Mouse (Mus musculus) thymus, postnatal 36 days (tissue): ENCODE data around the gene Gpr171.
"Not testable (repeated sequence)": the region's sequence is repeated elsewhere in the genome, so short reads cannot be mapped to it uniquely, and the experiment has no call there.

ENCODE experiments used
- DNase-seq, 2 experiments: peaks; one replicate each; pipeline ENCODE4 v3.0.0; 2022; ENCODE audit warnings: mixed read lengths in 2 of 2

The Gpr171 gene

DNA sequence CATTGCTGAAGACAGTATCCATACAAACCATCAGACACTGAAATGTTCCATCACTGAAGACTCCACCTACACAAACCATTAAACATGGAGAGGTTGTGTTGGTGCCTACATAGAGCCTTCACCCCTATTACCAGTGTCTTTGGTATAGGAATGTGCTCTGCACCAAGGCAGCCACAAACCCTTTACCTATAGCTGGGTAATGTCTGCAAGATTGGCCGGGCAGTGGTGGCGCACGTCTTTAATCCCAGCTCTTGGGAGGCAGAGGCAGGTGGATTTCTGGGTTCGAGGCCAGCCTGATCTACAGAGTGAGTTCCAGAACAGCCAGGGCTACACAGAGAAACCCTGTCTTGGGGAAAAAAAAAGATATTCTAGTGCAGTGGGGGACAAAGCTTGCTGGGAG lies 11.7 kb upstream of the Gpr171 start:
- not testable (repeated sequence) for DNase-seq

DNA sequence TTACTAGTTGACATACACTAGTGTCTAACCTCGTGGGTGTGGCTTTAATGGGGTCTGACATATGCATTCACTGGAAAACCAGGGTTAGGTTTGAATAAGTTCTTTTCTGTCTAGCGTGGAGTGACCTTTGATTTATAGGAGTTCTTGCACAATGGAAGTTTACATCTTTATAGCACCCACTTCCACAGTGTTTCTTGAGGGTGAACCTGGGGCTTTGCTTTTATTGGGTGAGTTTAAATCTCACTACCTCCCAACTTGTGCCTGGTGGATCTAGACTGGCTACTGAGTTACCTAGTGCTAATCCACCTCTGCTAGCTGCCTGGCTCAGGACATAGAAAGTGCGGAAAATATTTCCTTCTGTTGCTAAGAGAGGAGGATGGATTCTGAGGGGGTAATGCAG lies 10.3 kb upstream of the Gpr171 start:
- DNase-seq = no peak

DNA sequence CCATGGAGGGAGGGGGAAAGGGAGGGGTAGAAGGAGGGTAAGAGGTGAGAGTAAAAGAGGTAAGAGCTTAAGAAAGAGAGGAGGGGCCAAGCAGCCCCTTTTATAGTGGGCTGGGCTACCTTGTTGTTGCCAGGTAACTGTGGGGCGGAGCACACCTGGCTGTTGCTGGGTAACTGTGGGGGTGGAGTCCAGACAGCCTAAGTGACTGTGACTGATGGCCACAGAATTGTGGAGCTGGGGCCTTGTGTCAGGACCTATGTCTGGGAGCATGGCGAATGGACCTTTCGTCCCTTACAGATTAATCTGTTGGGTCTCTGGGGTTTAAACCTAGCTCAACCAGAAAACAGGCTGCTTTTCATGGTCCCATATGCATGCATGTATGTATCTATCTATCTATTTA lies 8.2 kb upstream of the Gpr171 start:
- not testable (repeated sequence) for DNase-seq

DNA sequence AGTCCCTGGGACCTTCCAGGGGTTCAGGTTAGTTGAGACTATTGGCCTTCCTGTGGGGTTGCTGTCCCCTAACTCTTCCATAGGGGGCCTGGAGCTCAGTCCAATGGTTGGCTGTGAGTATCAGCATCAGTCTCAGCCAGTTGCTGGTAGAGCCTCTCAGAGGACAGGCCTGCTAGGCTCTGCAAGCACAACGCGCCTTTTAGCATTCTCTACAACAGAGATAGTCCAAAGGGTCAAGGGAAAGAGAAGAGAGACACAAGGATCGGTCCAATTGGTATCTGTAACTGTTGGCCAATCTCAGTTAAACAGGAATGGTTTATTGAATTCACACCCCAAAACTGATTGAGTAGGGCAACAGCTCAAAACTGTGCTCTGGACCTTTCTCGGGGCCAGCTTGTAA lies 5.8 kb upstream of the Gpr171 start:
- no peak for DNase-seq

DNA sequence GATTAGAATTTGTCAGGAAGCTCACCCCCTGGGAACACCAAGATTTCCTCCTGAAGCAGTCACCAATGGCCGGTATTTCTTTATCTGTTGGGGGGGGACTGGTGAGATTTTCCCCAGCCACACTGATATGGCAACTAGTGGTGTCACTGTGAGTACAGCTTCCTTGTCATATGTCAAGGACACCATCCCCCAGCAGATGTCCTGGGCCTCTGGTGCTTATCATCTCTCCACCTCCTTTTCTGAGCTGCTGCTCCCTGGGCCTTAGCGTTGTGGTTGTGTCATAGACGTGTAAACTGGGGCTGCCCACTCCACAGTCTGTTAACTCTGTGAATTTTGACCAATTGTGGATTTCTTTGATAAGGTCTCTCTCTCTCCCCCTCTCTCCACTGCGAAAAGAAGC lies 2.8 kb upstream of the Gpr171 start:
- no peak for DNase-seq

DNA sequence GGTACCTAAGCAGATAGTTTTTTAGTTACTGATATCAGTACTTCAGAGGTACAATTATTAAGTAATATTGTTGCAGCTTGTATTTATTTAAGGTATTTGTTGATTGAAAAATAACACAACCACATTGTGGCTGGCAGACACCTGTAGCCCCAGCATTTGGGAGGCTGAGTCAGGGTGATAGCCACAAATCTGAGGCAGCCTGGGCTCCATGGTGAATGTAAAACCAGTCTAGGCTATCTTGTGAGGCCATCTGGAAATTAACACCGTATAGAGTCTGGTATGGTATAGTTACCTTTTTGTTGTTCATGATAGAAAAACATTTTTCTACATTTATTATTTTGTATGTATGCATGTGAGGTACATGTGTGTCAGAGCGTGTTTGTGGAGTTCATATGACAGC lies 525 bp upstream of the Gpr171 start:
- DNase-seq = no peak

DNA sequence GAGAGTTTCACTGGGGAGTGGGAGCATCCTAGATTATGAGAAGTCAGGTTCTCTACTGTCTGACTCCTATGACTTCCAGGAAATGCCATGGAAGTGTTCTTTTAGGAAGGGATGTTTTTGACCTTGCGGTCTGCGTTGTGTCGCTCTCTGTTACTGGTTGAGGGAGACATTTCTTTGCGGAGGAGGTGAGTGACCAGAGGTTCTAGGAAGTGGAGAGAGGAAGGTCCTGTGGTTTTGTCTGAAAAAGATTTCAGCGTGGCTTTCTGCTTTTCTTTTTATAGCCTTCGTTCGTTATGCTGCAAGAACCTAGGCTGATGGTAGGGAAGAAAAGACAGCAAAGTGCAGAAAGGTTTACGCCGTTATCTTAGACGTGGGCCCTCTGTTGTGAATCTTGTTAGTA lies 3.1 kb downstream of the Gpr171 start:
- DNase-seq = no peak

DNA sequence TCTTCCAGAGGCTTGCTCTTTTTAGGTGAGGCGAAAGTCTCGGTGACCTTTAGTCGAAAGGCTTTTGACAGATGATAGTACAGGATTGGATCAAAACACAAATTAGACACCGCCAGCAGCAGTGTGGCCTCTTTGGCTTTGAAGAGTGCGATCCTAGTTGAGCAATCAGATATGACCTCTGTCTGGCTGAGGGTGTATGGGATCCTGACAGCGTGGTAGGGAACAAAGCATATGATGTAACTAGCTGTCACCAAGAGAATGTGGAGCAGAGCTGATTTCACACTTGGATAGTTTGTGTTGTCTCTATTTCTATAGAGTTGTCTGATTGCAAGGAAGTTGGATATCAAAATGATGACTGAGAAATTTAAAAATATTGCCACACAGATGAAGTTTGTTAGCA lies 4.2 kb downstream of the Gpr171 start:
- DNase-seq = no peak

DNA sequence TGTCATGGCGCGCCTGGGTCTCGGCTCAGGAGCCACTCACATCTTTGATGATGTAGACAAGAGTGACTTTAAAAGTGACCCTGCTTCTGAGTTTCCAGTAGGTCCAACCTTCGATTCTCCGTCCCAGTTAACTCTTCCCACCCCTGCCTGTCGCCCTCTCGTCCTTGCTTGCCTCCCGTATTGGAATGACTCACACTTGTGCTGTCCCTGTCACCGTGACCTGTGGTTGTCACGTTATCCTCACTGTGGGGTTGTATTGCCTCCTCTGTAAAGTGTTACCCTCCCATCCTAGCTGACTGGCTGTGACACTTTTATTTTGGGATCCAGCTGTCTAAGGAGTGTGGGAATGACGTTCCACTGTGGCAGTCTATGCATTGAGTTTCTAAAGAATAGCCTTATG lies 8.9 kb downstream of the Gpr171 start:
- no peak for DNase-seq

DNA sequence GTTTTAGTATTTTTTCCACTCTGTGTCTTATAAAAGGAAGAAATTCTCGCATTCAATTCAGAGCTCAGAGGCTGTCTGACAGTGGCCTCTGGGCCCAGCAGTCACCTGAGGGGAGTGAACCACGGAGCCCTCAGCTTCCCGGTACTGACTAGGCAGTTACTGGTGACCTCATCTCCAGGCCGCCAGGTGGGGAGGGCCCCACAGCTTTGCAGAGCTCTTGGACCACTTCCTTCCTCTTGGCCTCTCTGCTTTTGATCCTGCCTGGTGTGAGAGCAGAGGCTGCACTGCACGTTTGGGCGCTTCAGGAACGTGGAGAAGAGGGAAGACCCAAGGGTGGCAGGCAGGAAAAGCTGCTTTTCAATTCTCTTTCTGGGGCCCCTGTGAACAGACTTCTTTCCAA lies 20.7 kb downstream of the Gpr171 start:
- DNase-seq = peak; percentile 51 to 77

DNA sequence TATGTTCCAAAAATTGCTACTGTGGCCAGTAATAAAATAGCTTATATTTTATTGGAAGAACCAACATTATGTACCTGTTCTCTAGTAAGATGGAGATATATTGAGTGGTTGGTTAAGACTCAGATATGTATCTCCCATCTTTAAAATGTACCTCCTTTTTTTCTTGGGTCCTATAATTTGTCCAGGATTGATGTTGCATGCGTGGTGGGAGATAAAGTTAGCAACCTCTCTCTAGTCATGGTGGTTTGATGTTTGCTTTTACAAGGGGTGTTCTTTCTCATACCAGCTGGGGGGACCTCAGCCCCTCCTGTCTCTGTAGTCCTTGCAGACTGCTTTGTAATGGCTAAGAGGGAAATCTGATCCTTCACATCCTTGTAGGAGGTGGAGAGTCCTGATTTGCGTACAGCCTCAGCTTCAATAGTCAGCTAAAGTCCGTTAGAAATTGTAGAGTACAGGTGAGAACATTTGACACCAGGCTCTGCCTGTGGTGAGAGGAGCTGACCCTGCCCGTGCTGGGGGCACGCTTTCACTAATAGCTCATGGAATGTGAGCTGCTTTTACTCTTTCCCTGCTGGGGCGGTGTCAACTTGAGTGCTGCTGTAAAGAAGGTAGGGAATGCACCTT lies 21.2 kb downstream of the Gpr171 start:
- DNase-seq = no peak

DNA sequence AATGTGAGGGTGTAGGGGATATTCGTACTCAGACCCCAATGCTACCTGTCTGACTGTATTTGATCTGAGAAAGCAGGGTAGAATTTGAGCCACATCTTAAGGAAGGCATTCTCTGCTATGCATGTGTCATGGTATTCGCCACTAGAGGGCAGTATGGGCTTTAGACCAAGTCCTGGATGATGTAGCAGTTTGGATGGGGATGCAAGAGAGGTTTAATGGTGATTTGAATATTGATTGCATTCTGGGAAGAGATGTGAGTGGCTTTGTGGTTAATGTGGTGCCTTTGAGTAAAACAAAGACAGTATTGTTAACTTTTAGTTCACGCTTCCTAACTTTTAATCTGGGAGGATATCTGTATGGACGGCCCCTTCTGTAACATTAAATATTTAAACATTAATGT lies 22.3 kb downstream of the Gpr171 start:
- peak; percentile 48 to 52 for DNase-seq

DNA sequence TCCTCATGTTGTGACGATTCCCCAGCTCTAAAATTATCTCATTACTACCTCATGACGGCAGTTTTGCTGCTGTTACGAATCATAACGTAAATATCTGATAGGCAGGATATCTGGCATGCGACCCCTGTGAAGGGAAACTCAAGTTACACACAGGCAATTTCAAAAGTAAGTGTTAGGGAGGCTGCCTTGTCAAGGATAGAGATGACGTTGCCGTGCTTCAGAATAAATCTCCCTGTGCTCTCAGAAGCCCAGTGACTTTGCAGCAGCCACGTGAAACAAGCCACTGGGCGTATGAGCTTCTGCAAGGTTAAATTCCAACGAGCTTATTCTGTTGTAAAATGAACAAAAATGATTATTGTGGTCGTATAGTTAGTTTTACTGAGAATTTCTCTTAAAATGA lies 23.0 kb downstream of the Gpr171 start:
- DNase-seq = no peak

DNA sequence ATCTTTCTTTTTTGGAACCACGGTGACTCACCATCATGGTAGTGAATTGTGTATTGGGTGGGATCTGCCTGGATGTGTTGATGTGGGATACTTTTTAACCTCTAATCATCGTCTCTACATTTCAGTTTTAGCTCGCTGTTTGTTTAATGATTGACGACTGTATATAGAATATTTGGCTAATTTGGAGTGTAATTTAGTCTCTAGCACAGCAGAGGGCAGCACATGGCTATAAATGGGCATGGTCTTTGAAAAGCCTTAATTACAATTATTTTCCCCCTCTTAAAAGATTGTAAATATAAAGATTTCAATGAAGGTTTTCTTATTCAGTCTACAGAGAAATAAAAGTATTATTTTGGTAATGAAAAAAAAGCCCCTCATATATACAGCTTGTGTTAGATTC lies 24.3 kb downstream of the Gpr171 start:
- DNase-seq = no peak

DNA sequence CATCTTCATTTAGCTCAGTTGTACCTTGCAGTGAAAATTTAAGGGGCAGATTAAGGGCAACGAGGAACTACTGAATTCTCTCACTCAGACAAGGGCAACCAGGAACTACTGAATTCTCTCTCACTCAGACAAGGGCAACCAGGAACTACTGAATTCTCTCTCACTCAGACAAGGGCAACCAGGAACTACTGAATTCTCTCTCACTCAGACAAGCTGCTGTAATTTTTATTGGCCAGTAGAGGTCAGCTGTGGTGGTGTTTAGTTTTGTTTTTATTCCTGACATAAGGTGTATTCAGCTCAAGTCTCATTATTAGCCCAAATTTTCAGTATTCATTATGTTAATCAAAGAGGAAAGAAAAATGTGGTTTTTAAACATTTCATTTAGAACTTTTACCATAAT lies 32.5 kb downstream of the Gpr171 start:
- DNase-seq = not testable (repeated sequence)

DNA sequence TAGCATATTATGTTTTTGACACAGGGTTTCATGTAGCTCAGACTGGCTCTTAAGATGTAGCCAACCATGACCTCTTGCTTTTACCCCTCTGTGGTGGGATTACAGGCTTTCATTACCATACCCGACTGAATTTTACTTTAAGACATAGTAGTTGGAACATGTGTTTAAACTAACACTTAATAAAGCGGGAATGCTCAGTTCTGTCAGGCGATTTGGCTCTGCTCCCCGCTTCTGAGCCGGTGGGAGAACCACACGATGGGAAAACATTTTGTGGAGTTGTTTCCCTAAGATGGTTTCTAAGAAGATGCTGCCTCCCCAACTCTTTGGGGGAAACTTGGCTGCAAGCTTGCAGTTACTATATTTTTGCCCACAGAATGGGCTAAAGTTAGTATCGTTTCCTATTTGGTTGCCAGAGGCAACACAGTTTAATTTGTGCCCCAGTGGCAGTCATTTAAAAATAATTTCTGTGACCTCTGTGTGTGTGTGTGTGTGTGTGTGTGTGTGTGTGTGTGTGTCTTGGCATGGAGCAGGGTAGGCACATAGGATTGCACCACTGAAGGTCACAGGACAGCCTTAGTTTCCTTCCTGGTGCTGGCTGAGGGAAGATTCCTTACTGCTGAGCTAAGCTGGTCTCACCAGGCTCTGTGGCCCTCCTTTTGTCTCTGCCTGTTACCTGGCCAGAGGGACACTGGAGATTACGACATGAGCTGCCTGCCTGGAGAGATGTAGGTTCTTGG lies 34.9 kb downstream of the Gpr171 start:
- DNase-seq = no peak

DNA sequence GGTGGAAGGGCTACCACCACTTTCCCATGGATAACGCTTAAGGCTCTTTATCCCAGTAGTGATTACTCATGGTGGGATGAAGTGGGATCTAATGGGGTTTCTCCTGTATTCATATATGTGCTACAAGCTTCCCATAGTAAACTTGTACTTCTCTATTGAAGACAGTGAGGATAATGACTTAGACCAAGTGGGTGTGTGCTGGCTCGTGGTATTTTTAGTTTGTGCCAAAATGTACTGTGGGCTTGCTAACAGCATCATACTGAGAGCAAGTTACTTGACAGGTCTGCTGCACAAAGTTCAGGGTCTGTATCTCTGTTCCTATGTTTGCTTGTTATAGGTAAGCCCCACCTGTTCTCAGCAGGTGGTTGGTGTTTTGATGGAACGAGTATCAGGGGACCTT lies 35.7 kb downstream of the Gpr171 start:
- DNase-seq = no peak

DNA sequence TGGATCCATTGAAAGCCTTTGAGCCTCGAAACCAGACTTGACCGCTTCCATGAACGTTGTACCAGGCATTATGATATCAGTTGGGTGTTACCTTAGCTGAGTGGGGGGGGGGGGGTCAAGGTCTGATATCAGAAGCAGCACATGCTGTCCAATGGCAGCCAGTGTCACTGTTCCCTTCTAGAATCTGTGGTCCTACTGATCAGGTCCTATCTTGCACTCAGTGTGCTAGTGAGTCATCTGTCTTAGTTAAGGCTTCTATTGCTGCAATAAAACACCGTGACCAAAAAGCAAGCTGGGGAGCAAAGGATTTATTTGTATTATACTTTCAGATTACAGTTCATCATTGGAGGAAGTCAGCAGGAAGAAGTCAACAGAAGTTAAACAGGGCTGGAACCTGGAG lies 38.2 kb downstream of the Gpr171 start:
- DNase-seq = no peak

DNA sequence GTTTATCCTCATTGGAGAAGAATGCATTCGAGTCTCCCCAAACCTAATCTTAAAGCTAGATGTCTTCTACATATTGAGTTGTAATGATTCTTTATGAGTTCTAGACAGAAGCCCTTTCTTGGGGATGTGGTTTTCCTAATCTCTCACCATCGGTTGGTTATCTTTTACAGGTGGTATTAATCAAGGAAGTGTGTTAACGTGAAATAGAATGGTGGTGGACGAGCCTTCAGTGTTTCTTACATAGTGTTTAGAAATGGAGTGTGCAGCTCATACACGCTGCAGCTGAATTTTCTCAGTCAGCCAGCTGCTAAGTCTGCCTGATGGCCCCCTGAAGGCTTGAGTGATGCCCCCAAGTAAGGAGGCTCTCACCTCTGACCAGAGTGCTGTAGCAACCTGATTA lies 39.5 kb downstream of the Gpr171 start:
- DNase-seq = no peak

DNA sequence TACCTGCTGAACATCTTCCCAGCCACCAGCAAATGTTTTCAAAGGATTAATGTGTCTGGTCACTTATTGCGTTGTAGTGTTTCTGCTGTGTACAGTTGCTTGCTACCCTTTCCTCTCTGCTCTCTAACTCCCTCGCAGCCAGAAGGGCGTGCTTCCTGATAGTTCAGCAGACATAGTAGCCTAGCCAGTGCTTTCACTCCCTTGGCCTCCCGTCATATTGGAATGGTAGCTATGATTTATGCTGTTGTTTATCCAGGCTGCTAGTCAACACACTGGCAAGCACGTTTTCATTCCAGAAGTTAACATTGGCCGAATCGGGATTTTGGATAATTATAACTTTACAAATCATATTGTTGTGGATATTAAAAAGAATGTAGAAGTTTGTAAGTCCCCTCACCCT lies 41.5 kb downstream of the Gpr171 start:
- DNase-seq = no peak

DNA sequence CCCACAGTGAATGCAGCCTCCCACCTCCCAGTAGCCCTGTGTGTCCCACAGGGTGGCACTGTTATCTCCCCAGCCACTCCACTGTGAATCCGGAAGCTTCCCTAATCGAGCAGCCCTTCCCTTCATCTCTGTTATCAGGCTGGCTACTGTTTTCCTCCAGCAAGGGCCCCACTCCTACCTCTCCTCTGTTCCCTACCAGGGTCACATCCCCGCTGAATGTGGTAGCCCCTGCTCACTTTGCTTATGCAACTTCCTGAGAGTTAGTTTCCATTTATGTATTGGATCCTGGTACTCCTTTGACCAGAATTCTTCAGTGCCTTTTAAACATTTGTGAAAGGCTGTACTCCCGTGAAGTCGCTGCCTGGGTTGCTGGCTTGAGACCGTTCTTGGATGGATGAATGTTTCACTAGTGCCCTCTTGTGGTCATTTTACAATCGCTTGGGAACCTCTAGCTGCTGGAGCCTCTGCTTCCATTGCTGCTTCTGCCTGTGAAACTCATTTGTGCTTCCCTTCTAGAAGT lies 42.5 kb downstream of the Gpr171 start:
- peak; percentile 21 to 34 for DNase-seq

DNA sequence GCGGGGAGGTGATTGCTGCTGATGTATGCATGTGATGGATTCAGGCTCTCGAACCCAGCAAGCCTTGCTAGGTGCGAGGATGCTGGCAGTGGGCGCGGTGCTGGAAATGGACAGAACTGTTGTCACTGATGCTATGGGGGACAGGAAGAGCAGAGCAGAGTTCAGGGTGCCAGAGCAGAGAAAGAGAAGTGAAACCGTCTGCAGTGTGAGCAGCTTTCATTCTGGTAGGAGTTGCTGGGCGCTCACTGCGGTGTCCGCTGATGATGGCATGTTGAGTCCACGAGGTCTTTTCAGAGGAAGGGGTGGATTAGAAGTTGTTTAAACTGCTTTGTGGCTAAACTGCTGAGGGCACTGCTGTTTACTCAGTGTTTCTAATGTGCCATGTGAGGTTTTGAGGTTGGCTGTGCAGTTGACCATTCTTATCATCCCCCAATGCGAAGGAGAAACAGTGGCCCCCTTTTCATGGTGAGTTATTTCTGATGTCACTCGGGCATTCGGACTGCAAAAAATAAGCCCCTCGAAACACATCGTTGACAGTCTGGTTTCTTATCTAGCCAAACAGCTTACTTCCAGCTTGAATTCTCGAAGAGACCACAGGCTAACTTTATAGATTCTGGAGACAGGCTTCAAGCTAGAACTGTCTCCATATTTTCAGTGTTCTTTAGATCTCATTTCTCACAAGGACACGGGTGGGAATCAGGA lies 46.6 kb downstream of the Gpr171 start:
- DNase-seq = no peak
